Mouse (Mus musculus): ENCODE results near the gene Vgll4. TPM values are rescaled to one million over a fixed set of nuclear protein-coding genes. Genes with fewer than 3 reads are reported as not detected.

Vgll4 gene
- total and polyA plus RNA-seq, 3 experiments, result 22.3 to 24.7 (median 23.5) TPM

- H3K27ac ChIP-seq, result no peak overlapping the region
- no peak overlapping the region for H3K4me3 ChIP-seq
- H3K36me3 ChIP-seq (ENCODE audit: control insufficient read depth, insufficient read depth, low read length), result no peaks in the 10 kb centered on the region
- no peaks in the 10 kb centered on the region for H3K4me1 ChIP-seq (ENCODE audit: control insufficient read depth, insufficient read depth, low read length)
- H3K27me3 ChIP-seq (ENCODE audit: control insufficient read depth, insufficient read depth, low read length), result no peaks in the 10 kb centered on the region
- no peak overlapping the region for H3K9ac ChIP-seq (ENCODE audit: low read depth, low read length)
- intact Hi-C loops (cut with DNase I), result no loop called here
- no peak for DNase-seq
- TF ChIP-seq EP300 (IDR thresholded peaks at IDR 0.05; ENCODE audit: insufficient read depth, low read depth, low read length), result no peak
- no peak for TF ChIP-seq CTCF (IDR thresholded peaks at IDR 0.05)
- TF ChIP-seq POLR2A (IDR thresholded peaks at IDR 0.05; ENCODE audit: insufficient read depth, low read depth, low read length), result no peak
- H3K79me2 ChIP-seq (replicated peaks; ENCODE audit: control insufficient read depth, insufficient read depth, low read length), result no peaks in the 10 kb centered on the region
- WGBS, result 72% methylated on average over 8 of the region's 8 CpGs
Observed at GRCm38 (mm10) chr6:114965396-114965795, 4.4 kb downstream of the Vgll4 start.

DNA sequence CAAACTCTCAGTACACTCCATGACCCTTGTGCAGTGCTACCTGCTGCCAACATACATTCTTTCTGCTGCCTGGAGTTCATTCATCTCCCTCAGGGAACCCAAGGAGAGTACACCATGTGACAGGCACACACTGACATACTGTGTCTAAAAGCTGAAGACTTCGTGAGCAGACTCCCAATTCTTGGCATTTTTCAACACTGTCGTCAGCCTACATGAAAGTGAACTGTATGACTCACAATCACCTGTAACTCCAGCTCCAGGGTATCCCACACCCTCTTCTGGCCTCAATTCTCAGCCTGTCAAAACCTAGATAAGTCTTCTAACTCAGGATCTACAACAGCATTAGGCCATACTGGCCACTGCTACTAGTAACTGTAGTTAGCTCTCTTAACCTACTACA lies 5.6 kb downstream of the Vgll4 start:
- H3K36me3 ChIP-seq (ENCODE audit: control insufficient read depth, insufficient read depth, low read length), result no peaks in the 10 kb centered on the region
- WGBS, result 71% methylated on average over 2 of the region's 2 CpGs
- H3K4me1 ChIP-seq (ENCODE audit: control insufficient read depth, insufficient read depth, low read length), result no peaks in the 10 kb centered on the region
- H3K79me2 ChIP-seq (replicated peaks; ENCODE audit: control insufficient read depth, insufficient read depth, low read length), result no peaks in the 10 kb centered on the region
- no peak overlapping the region for H3K27ac ChIP-seq
- intact Hi-C loops (cut with DNase I), result no loop called here
- no peak overlapping the region for H3K4me3 ChIP-seq
- DNase-seq, result no peak
- TF ChIP-seq POLR2A (IDR thresholded peaks at IDR 0.05; ENCODE audit: insufficient read depth, low read depth, low read length) (no peak), CTCF (IDR thresholded peaks at IDR 0.05) (no peak), EP300 (IDR thresholded peaks at IDR 0.05; ENCODE audit: insufficient read depth, low read depth, low read length) (no peak)
- H3K27me3 ChIP-seq (ENCODE audit: control insufficient read depth, insufficient read depth, low read length), result no peaks in the 10 kb centered on the region
- no peak overlapping the region for H3K9ac ChIP-seq (ENCODE audit: low read depth, low read length)

DNA sequence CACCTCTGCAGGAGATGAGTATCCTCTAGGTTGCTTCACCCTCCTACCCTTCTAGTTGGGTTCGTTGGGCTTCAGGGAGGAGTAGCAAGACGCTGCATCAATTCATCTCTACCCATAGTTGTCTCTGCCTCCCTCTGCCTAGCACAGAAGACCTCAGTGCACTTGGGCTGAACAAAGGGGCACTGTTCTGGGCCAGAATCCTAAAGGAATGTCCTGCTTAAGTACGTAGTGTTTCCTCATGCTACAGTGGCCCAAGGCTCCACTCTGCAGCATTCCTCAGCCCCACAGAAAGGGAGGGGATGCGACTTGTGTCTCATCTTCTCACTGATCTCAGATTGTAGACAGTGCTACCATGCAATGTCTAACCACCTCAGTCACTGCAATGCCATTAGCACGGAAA lies 6.2 kb downstream of the Vgll4 start:
- Histone ChIP-seq H3K27ac (no peak overlapping the region), H3K36me3 (ENCODE audit: control insufficient read depth, insufficient read depth, low read length) (no peaks in the 10 kb centered on the region), H3K4me1 (ENCODE audit: control insufficient read depth, insufficient read depth, low read length) (no peaks in the 10 kb centered on the region), H3K27me3 (ENCODE audit: control insufficient read depth, insufficient read depth, low read length) (no peaks in the 10 kb centered on the region), H3K4me3 (no peak overlapping the region), H3K9ac (ENCODE audit: low read depth, low read length) (no peak overlapping the region), H3K79me2 (replicated peaks; ENCODE audit: control insufficient read depth, insufficient read depth, low read length) (no peaks in the 10 kb centered on the region)
- no peak for DNase-seq
- intact Hi-C loops (cut with DNase I), result no loop called here
- no peak for TF ChIP-seq POLR2A (IDR thresholded peaks at IDR 0.05; ENCODE audit: insufficient read depth, low read depth, low read length)
- no peak for TF ChIP-seq CTCF (IDR thresholded peaks at IDR 0.05)
- TF ChIP-seq EP300 (IDR thresholded peaks at IDR 0.05; ENCODE audit: insufficient read depth, low read depth, low read length), result no peak
- WGBS, result 68% methylated on average over 5 of the region's 5 CpGs

DNA sequence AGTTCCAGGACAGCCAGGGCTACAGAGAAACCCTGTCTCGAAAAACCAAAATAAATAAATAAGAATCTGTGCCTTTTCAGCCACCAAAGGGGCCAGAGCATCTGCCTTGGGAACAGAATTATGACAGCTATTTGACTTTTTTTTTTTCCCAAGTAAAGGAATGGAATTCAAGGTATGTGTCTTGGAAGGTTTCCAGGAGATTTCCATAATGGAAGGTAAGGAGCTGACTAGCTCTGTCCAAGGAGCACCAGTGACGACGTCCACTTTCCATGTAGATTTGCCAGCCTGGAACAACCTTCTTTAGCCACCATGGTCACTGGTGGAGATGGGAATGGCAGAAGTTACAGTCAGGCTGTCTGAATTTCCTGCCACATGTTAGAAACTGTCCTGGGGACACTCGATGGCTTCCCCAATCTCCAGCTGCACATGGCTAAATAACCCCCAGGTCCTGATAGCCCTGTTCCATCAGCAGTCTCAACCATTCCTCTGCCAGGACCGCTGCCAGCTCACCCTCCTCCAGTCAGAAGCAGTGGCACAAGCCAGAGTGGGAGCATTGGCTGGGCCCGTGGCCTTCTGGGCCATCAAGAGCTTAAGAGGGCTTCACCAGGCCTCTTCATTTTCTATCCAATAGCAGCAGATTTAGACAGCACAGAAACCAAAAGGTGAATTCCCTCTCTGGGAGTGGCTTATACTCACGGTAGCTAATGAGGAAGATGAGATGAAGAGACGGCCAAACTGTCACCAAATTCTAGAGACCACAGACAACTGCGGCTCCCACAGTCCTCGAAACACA lies 8.3 kb downstream of the Vgll4 start:
- Histone ChIP-seq H3K4me1 (ENCODE audit: control insufficient read depth, insufficient read depth, low read length) (no peaks in the 10 kb centered on the region), H3K79me2 (replicated peaks; ENCODE audit: control insufficient read depth, insufficient read depth, low read length) (no peaks in the 10 kb centered on the region), H3K9ac (ENCODE audit: low read depth, low read length) (no peak overlapping the region), H3K27ac (no peak overlapping the region), H3K4me3 (no peak overlapping the region), H3K36me3 (ENCODE audit: control insufficient read depth, insufficient read depth, low read length) (no peaks in the 10 kb centered on the region), H3K27me3 (ENCODE audit: control insufficient read depth, insufficient read depth, low read length) (no peaks in the 10 kb centered on the region)
- DNase-seq, result no peak
- 67% methylated on average over 10 of the region's 10 CpGs for WGBS
- no peak for TF ChIP-seq EP300 (IDR thresholded peaks at IDR 0.05; ENCODE audit: insufficient read depth, low read depth, low read length)
- TF ChIP-seq CTCF (IDR thresholded peaks at IDR 0.05), result no peak
- TF ChIP-seq POLR2A (IDR thresholded peaks at IDR 0.05; ENCODE audit: insufficient read depth, low read depth, low read length), result no peak
- intact Hi-C loops (cut with DNase I), result no loop called here

- Histone ChIP-seq H3K79me2 (replicated peaks; ENCODE audit: control insufficient read depth, insufficient read depth, low read length) (no peaks in the 10 kb centered on the region), H3K4me3 (no peak overlapping the region), H3K27ac (no peak overlapping the region), H3K4me1 (ENCODE audit: control insufficient read depth, insufficient read depth, low read length) (no peaks in the 10 kb centered on the region), H3K36me3 (ENCODE audit: control insufficient read depth, insufficient read depth, low read length) (no peaks in the 10 kb centered on the region), H3K9ac (ENCODE audit: low read depth, low read length) (no peak overlapping the region), H3K27me3 (ENCODE audit: control insufficient read depth, insufficient read depth, low read length) (no peaks in the 10 kb centered on the region)
- WGBS, result 79% methylated on average over 6 of the region's 6 CpGs
- no peak for DNase-seq
- no peak for TF ChIP-seq CTCF (IDR thresholded peaks at IDR 0.05)
- intact Hi-C loops (cut with DNase I), result no loop called here
Observed at GRCm38 (mm10) chr6:114959012-114959398, 10.8 kb downstream of the Vgll4 start.

DNA sequence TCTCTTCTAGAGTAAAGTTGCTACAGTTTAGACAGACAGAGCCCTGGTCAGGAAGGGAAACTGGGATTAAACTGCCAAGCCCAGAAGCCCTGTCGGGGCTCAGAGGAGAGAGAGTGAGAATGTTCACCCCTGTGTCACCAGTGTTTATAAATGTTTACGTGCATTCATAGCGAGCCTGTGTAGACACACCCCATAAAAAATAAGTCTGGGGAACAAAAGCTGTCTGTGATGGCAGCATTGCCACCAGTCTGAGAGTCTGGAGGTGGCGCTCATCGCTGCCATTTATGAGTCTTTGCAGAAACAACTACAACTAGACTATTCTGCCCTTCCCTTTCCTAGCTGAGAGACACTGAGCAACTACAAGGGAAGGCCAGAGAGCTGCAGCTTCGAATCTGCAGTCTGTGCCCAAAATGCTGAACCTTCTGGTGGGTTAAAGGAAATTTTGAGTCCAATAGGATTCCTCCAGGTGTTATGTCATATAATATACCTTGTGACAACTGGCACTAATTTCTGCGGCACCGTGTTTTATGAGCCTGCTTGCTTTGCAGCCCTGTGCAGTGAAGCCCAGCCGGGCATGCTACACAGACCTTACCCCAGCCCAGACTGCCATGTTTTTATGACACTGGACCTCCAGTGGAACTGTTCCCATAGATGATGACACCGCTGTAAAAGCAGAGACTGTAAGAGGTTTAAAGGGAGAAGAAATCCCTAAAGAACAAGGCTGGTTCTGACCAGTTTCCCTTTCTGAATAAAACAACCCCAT lies 11.4 kb downstream of the Vgll4 start:
- 86% methylated on average over 10 of the region's 10 CpGs for WGBS
- TF ChIP-seq EP300 (IDR thresholded peaks at IDR 0.05; ENCODE audit: insufficient read depth, low read depth, low read length) (no peak), POLR2A (IDR thresholded peaks at IDR 0.05; ENCODE audit: insufficient read depth, low read depth, low read length) (no peak), CTCF (IDR thresholded peaks at IDR 0.05) (no peak)
- intact Hi-C loops (cut with DNase I), result no loop called here

More for the DNA sequence above, 11.4 kb downstream of the Vgll4 start:
- Histone ChIP-seq H3K4me3 (no peak overlapping the region), H3K36me3 (ENCODE audit: control insufficient read depth, insufficient read depth, low read length) (no peaks in the 10 kb centered on the region), H3K4me1 (ENCODE audit: control insufficient read depth, insufficient read depth, low read length) (no peaks in the 10 kb centered on the region), H3K79me2 (replicated peaks; ENCODE audit: control insufficient read depth, insufficient read depth, low read length) (no peaks in the 10 kb centered on the region), H3K9ac (ENCODE audit: low read depth, low read length) (no peak overlapping the region), H3K27me3 (ENCODE audit: control insufficient read depth, insufficient read depth, low read length) (no peaks in the 10 kb centered on the region), H3K27ac (no peak overlapping the region)
- no peak for DNase-seq

Measured in heart, adult 2 months (tissue).